Mouse (Mus musculus) CH12F3 (cell line): ENCODE measurements around the gene Gm47283.
"Not testable (repeated sequence)": the region's sequence is repeated elsewhere in the genome, so short reads cannot be mapped to it uniquely, and the experiment has no call there.

Source experiments
- in situ Hi-C: fragments of 300-500 bp; cut with MboI; formaldehyde crosslinking; loops from 2 replicates; pipeline ENCODE4 v1.14.3; 2020; ENCODE audit warnings: low sequenced_read_pairs

Gm47283 gene

DNA sequence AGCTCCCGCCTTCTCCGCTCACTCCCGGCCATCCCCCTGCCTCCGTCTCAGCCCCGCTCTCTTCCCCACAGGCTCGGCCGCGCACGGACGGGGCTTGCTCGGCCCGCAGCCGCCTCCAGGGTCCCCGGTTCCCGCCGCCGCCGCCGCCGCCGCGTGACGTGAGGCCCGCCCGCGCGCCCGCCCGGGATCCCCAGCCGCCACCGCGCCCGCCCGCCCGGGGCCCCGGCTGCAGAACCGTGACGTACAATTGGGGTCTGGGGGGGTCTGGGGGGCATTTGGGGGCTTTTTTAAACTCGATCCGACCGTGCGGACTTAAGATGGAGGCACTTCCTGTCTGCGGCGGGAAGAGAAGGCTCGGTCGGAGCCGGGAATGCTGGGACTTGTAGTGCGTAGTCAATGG is at the start of gene Gm47283:
Gene Gm47283 (plus strand): TSS at position 301 of the 400 bp plus-strand sequence.
- in situ Hi-C loops: not testable (repeated sequence)

DNA sequence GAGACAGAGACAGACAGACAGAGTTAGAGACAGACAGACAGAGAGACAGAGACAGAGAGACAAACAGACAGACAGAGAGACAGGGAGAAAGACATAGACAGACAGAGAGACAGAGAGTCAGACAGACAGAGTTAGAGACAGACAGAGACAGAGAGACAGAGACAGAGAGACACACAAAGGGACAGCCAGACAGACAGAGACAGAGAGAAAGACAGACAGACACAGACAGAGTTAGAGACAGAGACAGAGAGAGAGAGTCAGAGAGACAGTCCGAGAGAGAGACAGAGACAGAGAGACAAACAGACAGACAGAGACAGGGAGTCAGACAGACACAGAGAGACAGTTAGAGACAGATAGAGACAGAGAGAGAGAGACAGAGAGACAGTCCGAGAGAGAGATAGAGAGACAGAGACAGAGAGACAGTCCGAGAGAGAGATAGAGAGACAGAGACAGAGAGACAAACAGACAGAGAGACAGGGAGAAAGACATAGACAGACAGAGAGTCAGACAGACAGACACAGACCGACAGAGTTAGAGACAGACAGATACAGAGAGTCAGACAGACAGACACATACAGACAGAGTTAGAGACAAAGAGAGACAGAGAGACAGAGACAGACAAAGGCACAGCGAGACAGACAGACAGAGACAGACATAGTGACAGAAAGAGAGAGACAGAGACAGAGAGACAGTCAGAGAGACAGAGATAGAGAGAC is 49.2 kb upstream of the Gm47283 start:
- in situ Hi-C loops: not testable (repeated sequence)

DNA sequence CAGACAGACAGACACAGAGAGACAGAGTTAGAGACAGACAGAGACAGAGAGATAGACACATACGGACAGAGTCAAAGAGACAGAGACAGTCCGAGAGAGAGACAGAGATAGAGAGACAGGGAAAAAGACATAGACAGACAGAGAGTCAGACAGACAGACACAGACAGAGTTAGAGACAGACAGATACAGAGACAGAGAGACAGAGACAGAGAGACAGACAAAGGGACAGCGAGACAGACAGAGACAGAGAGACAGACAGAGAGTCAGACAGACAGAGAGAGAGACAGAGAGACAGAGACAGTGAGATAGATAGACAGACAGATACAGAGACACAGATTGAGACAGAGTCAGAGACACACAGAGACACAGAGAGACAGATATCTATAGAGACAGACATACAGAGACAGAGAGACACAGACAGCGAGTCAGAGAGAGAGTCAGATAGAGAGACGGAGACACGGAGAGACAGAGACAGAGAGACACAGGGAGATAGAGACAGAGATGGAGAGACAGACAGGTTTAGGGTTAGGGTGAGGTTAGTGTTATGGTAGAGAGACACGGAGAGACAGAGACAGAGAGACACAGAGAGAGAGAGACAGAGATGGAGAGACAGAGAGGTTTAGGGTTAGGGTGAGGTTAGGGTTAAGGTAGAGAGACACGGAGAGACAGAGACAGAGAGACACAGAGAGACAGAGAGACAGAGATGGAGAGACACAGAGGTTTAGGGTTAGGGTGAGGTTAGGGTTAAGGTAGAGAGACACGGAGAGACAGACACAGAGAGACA is 48.1 kb upstream of the Gm47283 start:
- in situ Hi-C loops: not testable (repeated sequence)

DNA sequence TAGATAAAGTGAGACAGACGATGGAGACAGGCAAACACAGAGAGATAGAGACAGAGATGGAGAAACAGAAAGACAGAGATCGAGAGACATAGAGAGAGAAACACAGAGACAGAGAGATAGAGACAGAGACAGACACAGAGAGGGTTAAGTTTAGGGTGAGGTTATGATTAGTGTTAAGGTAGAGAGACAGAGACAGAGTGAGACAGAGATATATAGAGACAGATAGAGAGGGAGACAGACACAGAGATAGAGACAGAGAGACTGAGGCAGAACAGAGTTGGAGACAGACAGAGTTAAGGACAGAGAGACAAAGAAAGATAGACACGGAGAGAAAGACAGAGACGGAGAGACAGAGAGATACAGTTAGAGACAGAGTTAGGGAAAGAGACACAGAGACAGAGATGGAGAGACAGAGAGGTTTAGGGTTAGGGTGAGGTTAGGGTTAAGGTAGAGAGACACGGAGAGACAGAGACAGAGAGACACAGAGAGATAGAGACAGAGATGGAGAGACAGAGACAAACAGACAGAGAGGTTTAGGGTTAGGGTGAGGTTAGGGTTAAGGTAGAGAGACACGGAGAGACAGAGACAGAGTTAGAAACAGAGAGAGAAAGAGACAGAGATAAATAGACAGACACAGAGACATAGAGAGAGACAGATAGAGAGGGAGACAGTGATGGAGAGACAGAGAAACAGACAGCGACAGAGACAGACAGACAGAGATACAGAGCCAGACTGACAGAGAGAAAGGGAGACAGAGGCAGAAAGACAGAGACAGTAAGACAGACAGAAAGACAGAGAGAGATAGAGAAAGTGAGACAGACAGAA is 46.7 kb upstream of the Gm47283 start:
- in situ Hi-C loops: no loop called here

DNA sequence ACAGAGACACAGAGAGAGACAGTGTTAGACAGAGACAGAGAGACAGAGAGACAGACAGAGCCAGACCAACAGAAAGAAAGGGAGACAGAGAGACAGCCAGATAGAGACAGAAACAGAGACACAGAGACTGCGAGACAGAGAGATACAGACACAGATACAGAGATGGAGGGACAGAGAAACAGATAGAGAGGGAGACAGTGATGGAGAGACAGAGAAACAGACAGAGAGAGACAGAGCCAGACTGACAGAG is 46.2 kb upstream of the Gm47283 start:
- in situ Hi-C loops: no loop called here

DNA sequence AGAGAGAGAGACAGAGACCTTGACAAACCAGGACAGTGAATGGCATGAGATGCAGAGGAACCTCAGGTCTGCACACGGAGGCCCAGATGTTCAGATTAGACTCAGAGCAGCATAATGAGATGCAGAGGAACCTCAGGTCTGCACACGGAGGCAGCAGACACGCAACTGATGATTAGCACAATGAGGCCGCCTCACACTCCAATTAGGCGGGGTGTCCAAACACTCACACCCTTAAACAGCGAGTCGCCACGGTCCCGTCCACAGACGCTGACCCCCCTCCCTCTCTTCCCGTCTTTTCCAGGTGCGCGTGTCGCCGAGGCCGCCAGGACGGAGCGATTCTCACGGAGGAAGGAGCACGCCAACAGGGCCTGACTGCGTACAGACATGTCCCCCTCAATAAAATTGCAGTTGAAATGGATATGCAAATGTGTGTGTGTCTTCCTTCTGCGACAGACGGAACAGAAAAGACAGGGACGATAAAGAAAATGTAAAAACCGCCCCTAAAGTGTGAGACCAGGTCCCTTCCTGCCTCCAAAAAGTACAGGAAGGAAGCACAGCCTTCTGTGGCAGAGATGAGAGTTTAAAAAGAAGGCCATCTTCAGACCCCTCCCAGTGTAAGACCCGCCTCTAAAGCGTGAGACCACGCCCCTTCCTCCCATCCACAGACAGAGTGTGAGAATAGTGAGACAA is 45.6 kb upstream of the Gm47283 start:
- in situ Hi-C loops: not testable (repeated sequence)

DNA sequence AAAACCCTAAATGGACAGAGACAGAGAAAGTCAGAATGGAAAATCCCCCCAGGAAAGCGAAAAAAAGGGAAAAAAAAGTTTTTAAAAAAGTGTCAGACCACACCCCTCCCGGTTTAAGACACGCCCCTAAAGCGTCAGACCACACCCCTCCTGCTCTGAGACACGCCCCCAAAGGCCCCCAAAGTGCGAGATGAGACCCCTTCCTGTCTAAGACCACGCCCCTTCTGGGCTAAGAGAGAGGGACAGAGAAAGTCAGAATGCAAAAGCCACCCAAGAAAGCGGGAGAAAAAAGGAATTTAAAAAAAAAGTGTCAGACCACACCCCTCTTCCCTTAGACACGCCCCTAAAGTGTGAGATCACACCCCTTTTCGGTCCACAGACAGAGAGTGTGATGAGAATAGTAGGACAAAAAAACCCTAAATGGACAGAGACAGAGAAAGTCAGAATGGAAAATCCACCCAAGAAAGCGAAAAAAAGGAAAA is 45.0 kb upstream of the Gm47283 start:
- in situ Hi-C loops: not testable (repeated sequence)

DNA sequence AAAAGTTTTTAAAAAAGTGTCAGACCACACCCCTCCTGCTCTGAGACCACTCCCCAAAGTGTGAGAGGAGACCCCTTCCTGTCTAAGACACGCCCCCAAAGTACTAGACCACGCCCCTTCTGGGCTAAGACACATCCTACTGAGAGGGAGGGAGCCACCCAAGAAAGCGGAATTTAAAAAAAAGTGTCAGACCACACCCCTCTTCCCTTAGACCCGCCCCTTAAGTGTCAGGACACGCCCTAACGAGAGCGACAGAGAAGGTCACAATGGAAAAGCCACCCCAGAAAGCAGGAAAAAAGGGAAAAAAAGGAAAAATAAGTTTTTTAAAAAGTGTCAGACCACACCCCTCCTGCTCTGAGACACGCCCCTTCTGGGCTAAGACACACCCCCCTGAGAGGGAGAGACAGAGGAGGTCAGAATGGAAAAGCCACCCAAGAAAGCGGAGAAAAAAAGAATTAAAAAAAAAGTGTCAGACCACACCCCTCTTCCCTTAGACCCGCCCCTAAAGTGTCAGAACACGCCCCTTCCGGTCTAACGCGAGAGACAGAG is 44.5 kb upstream of the Gm47283 start:
- in situ Hi-C loops: no loop called here

DNA sequence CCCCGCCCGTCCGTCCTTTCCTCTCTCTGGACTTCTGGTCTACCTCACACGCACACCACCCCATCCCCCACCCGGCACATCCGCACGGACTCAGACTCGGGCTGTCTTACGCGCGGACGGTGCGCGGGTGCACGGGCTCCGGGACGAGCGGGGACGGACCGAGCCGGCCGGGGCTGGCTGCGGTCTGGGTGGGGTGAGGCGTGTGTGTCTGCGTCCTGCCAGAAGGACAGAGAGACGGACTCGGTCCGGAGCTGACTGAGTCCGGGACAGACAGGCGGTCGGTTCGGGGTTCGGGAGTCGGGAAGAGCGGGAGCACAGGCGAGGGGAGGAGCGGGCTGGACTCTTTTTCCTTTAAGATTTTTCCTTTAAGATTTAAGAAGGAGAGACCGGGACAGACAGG is 43.5 kb upstream of the Gm47283 start:
- in situ Hi-C loops: not testable (repeated sequence)

DNA sequence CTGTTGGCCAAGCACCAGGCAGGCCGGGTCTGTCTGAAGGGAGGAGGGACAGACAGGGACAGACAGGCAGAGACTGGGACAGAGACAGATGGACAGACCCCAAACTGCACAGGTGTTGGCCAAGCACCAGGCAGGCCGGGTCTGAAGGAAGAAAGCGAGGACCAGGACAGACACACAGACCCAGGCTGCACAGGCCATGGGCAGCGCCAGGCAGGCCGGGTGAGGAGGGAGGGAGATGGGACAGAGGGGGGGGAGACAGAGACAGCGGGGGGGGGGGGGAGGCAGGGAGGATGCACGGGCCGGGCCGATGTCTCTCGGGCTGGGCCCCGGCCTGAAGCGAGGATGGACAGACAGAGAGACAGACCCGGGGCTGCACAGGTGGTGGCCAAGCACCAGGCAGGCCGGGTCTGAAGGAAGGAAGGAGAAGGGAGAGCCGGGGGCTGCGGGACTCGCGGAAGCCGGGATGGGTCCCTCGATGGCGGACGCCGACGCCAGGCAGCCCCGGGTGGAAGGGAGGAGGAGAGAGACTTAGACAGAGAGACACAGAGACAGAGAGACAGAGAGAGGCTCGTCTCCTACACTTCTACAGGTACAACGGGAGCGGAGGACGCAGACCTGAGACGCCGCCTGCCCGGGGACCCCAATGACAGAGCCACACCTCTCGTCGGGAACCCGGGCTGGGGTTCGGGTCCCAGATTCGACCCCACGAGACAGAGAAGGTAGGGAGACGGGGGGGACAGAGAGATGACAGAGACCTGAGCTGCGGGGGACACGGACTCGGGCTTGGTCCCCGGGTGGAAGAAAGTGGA is 42.9 kb upstream of the Gm47283 start:
- in situ Hi-C loops: not testable (repeated sequence)

DNA sequence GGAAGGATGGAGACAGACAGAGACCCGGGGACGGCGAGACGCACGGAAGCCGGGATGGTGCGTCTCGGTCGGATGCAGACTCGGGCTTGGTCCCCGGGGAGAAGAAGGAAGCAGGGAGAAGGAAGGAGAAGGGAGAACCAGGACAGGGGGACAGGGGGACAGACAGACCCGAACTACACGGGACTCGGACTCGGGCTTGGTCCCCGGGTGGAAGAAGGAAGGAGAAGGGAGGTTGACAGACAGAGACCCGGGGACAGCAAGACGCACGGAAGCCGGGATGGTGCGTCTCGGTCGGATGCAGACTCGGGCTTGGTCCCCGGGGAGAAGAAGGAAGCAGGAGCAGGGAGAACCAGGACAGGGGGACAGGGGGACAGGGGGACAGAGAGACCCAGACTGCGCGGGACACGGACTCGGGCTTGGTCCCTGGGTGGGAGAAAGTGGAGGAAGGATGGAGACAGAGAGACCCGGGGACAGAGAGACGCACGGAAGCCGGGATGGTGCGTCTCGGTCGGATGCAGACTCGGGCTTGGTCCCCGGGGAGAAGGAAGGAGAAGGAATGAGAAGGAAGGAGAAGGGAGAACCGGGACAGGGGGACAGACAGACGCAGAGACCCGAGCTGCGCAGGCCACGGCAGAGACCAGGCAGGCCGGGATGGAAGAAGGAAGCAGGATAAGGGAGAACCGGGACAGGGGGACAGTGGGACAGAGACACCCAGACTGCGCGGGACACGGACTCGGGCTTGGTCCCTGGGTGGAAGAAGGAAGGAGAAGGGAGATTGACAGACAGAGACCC is 42.1 kb upstream of the Gm47283 start:
- in situ Hi-C loops: not testable (repeated sequence)

DNA sequence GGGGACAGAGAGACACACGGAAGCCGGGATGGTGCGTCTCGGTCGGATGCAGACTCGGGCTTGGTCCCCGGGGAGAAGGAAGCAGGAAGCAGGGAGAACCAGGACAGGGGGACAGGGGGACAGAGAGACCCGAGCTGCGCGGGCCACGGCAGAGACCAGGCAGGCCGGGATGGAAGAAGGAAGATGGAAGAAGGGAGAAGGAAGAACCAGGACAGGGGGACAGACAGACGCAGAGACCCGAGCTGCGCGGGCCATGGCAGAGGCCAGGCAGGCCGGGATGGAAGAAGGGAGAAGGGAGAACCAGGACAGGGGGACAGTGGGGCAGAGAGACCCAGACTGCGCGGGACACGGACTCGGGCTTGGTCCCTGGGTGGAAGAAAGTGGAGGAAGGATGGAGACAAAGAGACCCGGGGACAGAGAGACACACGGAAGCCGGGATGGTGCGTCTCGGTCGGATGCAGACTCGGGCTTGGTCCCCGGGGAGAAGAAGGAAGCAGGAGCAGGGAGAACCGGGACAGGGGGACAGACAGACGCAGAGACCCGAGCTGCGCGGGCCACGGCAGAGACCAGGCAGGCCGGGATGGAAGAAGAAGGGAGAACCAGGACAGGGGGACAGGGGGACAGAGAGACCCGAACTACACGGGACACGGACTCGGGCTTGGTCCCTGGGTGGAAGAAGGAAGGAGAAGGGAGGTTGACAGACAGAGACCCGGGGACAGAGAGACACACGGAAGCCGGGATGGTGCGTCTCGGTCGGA is 41.3 kb upstream of the Gm47283 start:
- in situ Hi-C loops: not testable (repeated sequence)

DNA sequence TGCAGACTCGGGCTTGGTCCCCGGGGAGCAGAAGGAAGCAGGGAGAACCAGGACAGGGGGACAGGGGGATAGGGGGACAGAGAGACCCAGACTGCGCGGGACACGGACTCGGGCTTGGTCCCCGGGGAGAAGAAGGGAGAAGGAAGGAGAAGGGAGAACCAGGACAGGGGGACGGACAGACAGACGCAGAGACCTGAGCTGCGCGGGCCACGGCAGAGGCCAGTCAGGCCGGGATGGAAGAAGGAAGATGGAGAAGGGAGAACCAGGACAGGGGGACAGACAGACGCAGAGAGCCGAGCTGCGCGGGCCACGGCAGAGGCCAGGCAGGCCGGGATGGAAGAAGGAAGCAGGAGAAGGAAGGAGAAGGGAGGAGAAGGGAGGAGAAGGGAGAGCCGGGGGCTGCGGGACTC is 40.7 kb upstream of the Gm47283 start:
- in situ Hi-C loops: no loop called here

DNA sequence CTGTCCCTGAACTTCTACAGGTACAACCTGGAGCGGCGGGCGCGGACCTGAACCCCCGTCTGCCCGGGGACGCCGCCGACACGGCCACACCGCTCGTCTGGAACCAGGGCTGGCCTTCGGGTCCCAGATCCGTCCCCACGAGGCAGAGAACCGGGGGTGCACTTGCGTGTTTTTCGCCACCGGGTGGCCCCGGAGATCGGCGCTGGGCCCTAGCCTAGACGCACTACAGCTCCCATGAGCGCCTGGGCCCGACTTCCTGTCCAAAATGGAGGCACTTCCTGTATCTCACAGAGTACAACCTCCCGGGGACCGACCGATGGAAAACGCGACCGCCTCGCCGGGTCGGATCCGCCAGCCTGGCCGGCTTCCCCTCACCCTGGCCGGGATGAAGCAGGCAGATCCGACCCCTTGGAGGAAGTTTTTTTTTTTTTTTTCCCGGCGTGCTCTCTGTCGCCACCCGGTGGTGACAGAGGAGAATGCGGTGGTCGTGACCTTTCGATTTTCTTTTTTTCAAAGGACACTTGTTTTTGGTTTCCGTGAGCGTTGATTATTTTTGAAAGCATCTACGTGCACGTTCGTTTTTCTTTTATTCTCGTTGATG is 40.1 kb upstream of the Gm47283 start:
- in situ Hi-C loops: not testable (repeated sequence)

DNA sequence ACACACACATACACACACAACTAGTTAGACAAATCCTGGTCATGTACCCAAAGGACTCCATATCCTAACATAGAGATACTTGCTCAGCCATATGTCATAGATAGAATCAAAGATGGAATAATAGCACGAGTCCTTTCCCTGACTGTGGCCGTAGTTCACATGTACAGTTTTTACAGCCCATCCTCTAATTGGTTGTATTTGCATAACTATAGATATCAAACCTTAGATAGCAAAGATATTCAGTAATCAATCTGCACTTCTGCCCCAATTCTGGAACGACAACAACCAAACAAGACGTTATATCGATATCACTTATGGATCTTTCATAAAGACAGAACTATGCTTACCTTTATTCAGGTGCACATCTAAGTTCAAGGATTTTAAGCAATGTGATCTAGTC is 39.3 kb upstream of the Gm47283 start:
- in situ Hi-C loops: not testable (repeated sequence)

DNA sequence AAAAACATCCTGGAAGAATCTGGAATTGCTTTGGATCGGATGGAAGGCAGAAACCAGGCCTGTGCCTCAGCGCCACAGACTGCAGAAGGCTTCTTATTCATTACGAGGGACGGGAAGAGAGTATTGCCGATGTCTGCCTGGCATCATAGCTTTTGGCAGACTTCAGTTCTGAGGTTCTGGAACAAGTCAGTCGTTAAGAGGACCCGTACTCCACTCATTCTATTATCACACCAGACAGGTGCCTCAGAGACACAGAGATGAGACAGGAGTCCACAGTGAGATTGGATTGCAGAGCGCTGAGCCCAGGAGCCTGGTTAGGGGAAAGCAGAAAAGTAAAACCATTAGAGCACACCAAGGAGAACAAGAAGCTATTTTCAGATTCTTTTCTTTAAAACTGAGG is 29.8 kb upstream of the Gm47283 start, which contains the start of gene Gm21860:
Gene Gm21860 (minus strand): TSS at position 101 of the 400 bp plus-strand sequence.
- in situ Hi-C loops: not testable (repeated sequence)

DNA sequence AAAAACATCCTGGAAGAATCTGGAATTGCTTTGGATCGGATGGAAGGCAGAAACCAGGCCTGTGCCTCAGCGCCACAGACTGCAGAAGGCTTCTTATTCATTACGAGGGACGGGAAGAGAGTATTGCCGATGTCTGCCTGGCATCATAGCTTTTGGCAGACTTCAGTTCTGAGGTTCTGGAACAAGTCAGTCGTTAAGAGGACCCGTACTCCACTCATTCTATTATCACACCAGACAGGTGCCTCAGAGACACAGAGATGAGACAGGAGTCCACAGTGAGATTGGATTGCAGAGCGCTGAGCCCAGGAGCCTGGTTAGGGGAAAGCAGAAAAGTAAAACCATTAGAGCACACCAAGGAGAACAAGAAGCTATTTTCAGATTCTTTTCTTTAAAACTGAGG is 54.5 kb downstream of the Gm47283 start, which contains the start of gene Gm21748:
Gene Gm21748 (minus strand): TSS at position 101 of the 400 bp plus-strand sequence.
- in situ Hi-C loops: not testable (repeated sequence)
